Mouse (Mus musculus): ENCODE data around the gene Pdia3. TPM values are rescaled to one million over a fixed set of nuclear protein-coding genes. Genes with fewer than 3 reads are reported as not detected.

Gene Pdia3
- polyA plus RNA-seq, 2 experiments = 95.7 to 188 TPM

GRCm38 (mm10) chr2:121415103-121415502, 1.5 kb downstream of the Pdia3 start:
- WGBS (ENCODE audit: insufficient replicate concordance) = 19% methylated on average over 3 of the region's 3 CpGs
- H3K36me3 ChIP-seq (replicated peaks; ENCODE audit: control insufficient read depth, insufficient read depth, low read depth) = peaks cover 17% of the 10 kb centered on the region
- H3K4me2 ChIP-seq (ENCODE audit: low read depth) = peak overlapping the region; percentile 66
- ATAC-seq (ENCODE audit: insufficient read depth) = no peak
- peaks cover 10 to 17% of the 10 kb centered on the region in 2 experiments for H3K4me1 ChIP-seq (replicated peaks; ENCODE audit: control insufficient read depth in 2 of 2, insufficient read depth in 2 of 2, low read length in 1 of 2)
- DNase-seq (ENCODE audit: low read depth in 3 of 3, low spot score in 3 of 3) = no peak
- no peaks in the 10 kb centered on the region for H3K27me3 ChIP-seq (ENCODE audit: control insufficient read depth, insufficient read depth, low read length)
- peak overlapping the region; percentile 95 for H3K9ac ChIP-seq (replicated peaks)
- no peak overlapping the region for H3K27ac ChIP-seq
- peak overlapping the region; percentile 32 to 90; a peak in 3 of 4 replicates for H3K4me3 ChIP-seq (ENCODE audit: insufficient read depth in 1 of 2, low read depth in 2 of 2, low read length in 2 of 2)
- no peaks in the 10 kb centered on the region for H3K9me3 ChIP-seq (ENCODE audit: control insufficient read depth, low read length)
- TF ChIP-seq CTCF (IDR thresholded peaks at IDR 0.05; ENCODE audit: low read depth) (no peak), EP300 (IDR thresholded peaks at IDR 0.05; ENCODE audit: low read depth) (no peak)

GRCm38 (mm10) chr2:121415591-121415990, 2.0 kb downstream of the Pdia3 start:
- no peak for ATAC-seq (ENCODE audit: insufficient read depth)
- Histone ChIP-seq H3K9me3 (ENCODE audit: control insufficient read depth, low read length) (no peaks in the 10 kb centered on the region), H3K4me1 (replicated peaks; ENCODE audit: control insufficient read depth in 2 of 2, insufficient read depth in 2 of 2, low read length in 1 of 2) (peaks cover 10 to 17% of the 10 kb centered on the region in 2 experiments), H3K36me3 (replicated peaks; ENCODE audit: control insufficient read depth, insufficient read depth, low read depth) (peaks cover 17% of the 10 kb centered on the region), H3K27me3 (ENCODE audit: control insufficient read depth, insufficient read depth, low read length) (no peaks in the 10 kb centered on the region), H3K4me2 (ENCODE audit: low read depth) (peak overlapping the region; percentile 66), H3K27ac (no peak overlapping the region), H3K9ac (replicated peaks) (peak overlapping the region; percentile 95), H3K4me3 (ENCODE audit: insufficient read depth in 1 of 2, low read depth in 2 of 2, low read length in 2 of 2) (peak overlapping the region in 1 of 2 experiments; percentile 90; a peak in 2 of 4 replicates)
- TF ChIP-seq EP300 (IDR thresholded peaks at IDR 0.05; ENCODE audit: low read depth) = no peak
- no peak for TF ChIP-seq CTCF (IDR thresholded peaks at IDR 0.05; ENCODE audit: low read depth)
- WGBS (ENCODE audit: insufficient replicate concordance) = 77% methylated on average over 3 of the region's 3 CpGs
- no peak for DNase-seq (ENCODE audit: low read depth in 3 of 3, low spot score in 3 of 3)

GRCm38 (mm10) chr2:121416356-121416755, 2.8 kb downstream of the Pdia3 start:
- H3K4me1 ChIP-seq (replicated peaks; ENCODE audit: control insufficient read depth in 2 of 2, insufficient read depth in 2 of 2, low read length in 1 of 2) = peaks cover 10 to 17% of the 10 kb centered on the region in 2 experiments
- no peaks in the 10 kb centered on the region for H3K9me3 ChIP-seq (ENCODE audit: control insufficient read depth, low read length)
- no peak overlapping the region for H3K4me3 ChIP-seq (ENCODE audit: insufficient read depth in 1 of 2, low read depth in 2 of 2, low read length in 2 of 2)
- no peak overlapping the region for H3K4me2 ChIP-seq (ENCODE audit: low read depth)
- 81% methylated on average over 6 of the region's 6 CpGs for WGBS (ENCODE audit: insufficient replicate concordance)
- H3K27me3 ChIP-seq (ENCODE audit: control insufficient read depth, insufficient read depth, low read length) = no peaks in the 10 kb centered on the region
- no peak for DNase-seq (ENCODE audit: low read depth in 3 of 3, low spot score in 3 of 3)
- no peak overlapping the region for H3K27ac ChIP-seq
- peaks cover 17% of the 10 kb centered on the region for H3K36me3 ChIP-seq (replicated peaks; ENCODE audit: control insufficient read depth, insufficient read depth, low read depth)
- no peak for ATAC-seq (ENCODE audit: insufficient read depth)
- no peak for TF ChIP-seq CTCF (IDR thresholded peaks at IDR 0.05; ENCODE audit: low read depth)
- no peak for TF ChIP-seq EP300 (IDR thresholded peaks at IDR 0.05; ENCODE audit: low read depth)
- H3K9ac ChIP-seq (replicated peaks) = no peak overlapping the region

GRCm38 (mm10) chr2:121418476-121418875, 4.9 kb downstream of the Pdia3 start:
- Histone ChIP-seq H3K9me3 (ENCODE audit: control insufficient read depth, low read length) (no peaks in the 10 kb centered on the region), H3K27me3 (ENCODE audit: control insufficient read depth, insufficient read depth, low read length) (no peaks in the 10 kb centered on the region), H3K9ac (replicated peaks) (no peak overlapping the region), H3K4me2 (ENCODE audit: low read depth) (no peak overlapping the region), H3K27ac (no peak overlapping the region), H3K4me3 (ENCODE audit: insufficient read depth in 1 of 2, low read depth in 2 of 2, low read length in 2 of 2) (no peak overlapping the region), H3K4me1 (replicated peaks; ENCODE audit: control insufficient read depth in 2 of 2, insufficient read depth in 2 of 2, low read length in 1 of 2) (peaks cover 8 to 9% of the 10 kb centered on the region in 2 experiments), H3K36me3 (replicated peaks; ENCODE audit: control insufficient read depth, insufficient read depth, low read depth) (peaks cover 31% of the 10 kb centered on the region)
- no peak for ATAC-seq (ENCODE audit: insufficient read depth)
- TF ChIP-seq EP300 (IDR thresholded peaks at IDR 0.05; ENCODE audit: low read depth) (no peak), CTCF (IDR thresholded peaks at IDR 0.05; ENCODE audit: low read depth) (no peak)
- no peak for DNase-seq (ENCODE audit: low read depth in 3 of 3, low spot score in 3 of 3)
- WGBS (ENCODE audit: insufficient replicate concordance) = 76% methylated on average over 3 of the region's 3 CpGs

- no peak overlapping the region for H3K4me2 ChIP-seq (ENCODE audit: low read depth)
- H3K27me3 ChIP-seq (ENCODE audit: control insufficient read depth, insufficient read depth, low read length) = no peaks in the 10 kb centered on the region
- no peak for TF ChIP-seq EP300 (IDR thresholded peaks at IDR 0.05; ENCODE audit: low read depth)
- no peak for TF ChIP-seq CTCF (IDR thresholded peaks at IDR 0.05; ENCODE audit: low read depth)
- ATAC-seq (ENCODE audit: insufficient read depth) = no peak
- H3K27ac ChIP-seq = no peak overlapping the region
- no peak overlapping the region for H3K4me3 ChIP-seq (ENCODE audit: insufficient read depth in 1 of 2, low read depth in 2 of 2, low read length in 2 of 2)
- no peaks in the 10 kb centered on the region; a peak in 1 of 4 replicates for H3K4me1 ChIP-seq (replicated peaks; ENCODE audit: control insufficient read depth in 2 of 2, insufficient read depth in 2 of 2, low read length in 1 of 2)
- H3K9ac ChIP-seq (replicated peaks) = no peak overlapping the region
- DNase-seq (ENCODE audit: low read depth in 3 of 3, low spot score in 3 of 3) = no peak
- peaks cover 42% of the 10 kb centered on the region for H3K36me3 ChIP-seq (replicated peaks; ENCODE audit: control insufficient read depth, insufficient read depth, low read depth)
- H3K9me3 ChIP-seq (ENCODE audit: control insufficient read depth, low read length) = no peaks in the 10 kb centered on the region
- WGBS (ENCODE audit: insufficient replicate concordance) = 76% methylated on average over 2 of the region's 2 CpGs
Observed at GRCm38 (mm10) chr2:121423166-121423565, 9.6 kb downstream of the Pdia3 start.

Data from liver, embryonic 14.5 days (tissue).